Comparison of ENCODE assay signal across 20 mouse cellular contexts in genomic region chr1:164416692-164417394, GRCm38 (mm10). TPM values are rescaled to one million over a fixed set of nuclear protein-coding genes. Genes with fewer than 3 reads are reported as not detected.
DNase-seq lines count a peak whose midpoint lies in the region; ATAC-seq lines count a peak whose summit lies in the region.
"Had no signal": no experiment of that assay in that cellular context is flagged by ENCODE, and none has a peak within 500 bp of the region (broad histone marks: within the 10 kb centered on the region; RNA-seq: fewer than 3 reads in every experiment).

No protein-coding gene starts in this region.

- peak; percentile 63 for DNase-seq in heart, adult 11 months
- no peak for DNase-seq in heart, postnatal 36 days
- no peak for DNase-seq in liver, embryonic 11.5 days (ENCODE audit: low spot score)
- no peak for DNase-seq in liver
- peak; percentile 63 to 74 for DNase-seq in kidney, postnatal 36 days
- peak; percentile 71 for DNase-seq in yolk sac, embryonic 10.5 days (ENCODE audit: low spot score)
- no peak for DNase-seq in adrenal gland, postnatal 25 days
- DNase-seq: cerebellum, postnatal 10 days; lung, postnatal 14 days; thymus, postnatal 25 days had no signal

- 0 out of 2 replicates have a peak overlapping the region, but pooled peaks have one; percentile 15 for H3K27ac ChIP-seq in liver, embryonic 11.5 days (ENCODE audit: low read depth, low read length)
- no peak overlapping the region for H3K27ac ChIP-seq in forebrain, embryonic 16.5 days (ENCODE audit: low read length)
- H3K27ac ChIP-seq: embryonic facial prominence, embryonic 10.5 days; forebrain, embryonic 15.5 days; hindbrain, embryonic 13.5 days; limb, embryonic 15.5 days had no signal

- WGBS in liver, embryonic 11.5 days = 82% methylated on average over 12 of the region's 12 CpGs
- WGBS in forebrain, embryonic 16.5 days = 91% methylated on average over 12 of the region's 12 CpGs

- intact Hi-C loops in heart, postnatal 36 days (cut with DNase I) = no loop called here

- no peak overlapping the region for H3K4me3 ChIP-seq in liver, embryonic 11.5 days (ENCODE audit: low read depth, low read length)
- no peak overlapping the region for H3K4me3 ChIP-seq in forebrain, embryonic 16.5 days (replicated peaks; ENCODE audit: low read length)
- H3K4me3 ChIP-seq: embryonic facial prominence, embryonic 10.5 days; erythroblast, embryonic 14.5 days; forebrain, embryonic 15.5 days; hindbrain, embryonic 13.5 days; limb, embryonic 15.5 days; megakaryocyte, embryonic 14.5 days had no signal

- no peaks in the 10 kb centered on the region for H3K36me3 ChIP-seq in liver, embryonic 11.5 days (ENCODE audit: control insufficient read depth, insufficient read depth, low read length)
- H3K36me3 ChIP-seq in forebrain, embryonic 16.5 days (ENCODE audit: control insufficient read depth, insufficient read depth) = peaks cover 3% of the 10 kb centered on the region; the same call in 1 of the 2 replicates
- H3K36me3 ChIP-seq: forebrain, embryonic 15.5 days had no signal

- H3K4me1 ChIP-seq in liver, embryonic 11.5 days (replicated peaks; ENCODE audit: control insufficient read depth, insufficient read depth, low read length) = no peaks in the 10 kb centered on the region
- no peaks in the 10 kb centered on the region for H3K4me1 ChIP-seq in forebrain, embryonic 16.5 days (replicated peaks; ENCODE audit: control insufficient read depth, insufficient read depth, low read length)
- H3K4me1 ChIP-seq: embryonic facial prominence, embryonic 10.5 days; forebrain, embryonic 15.5 days; hindbrain, embryonic 13.5 days; limb, embryonic 15.5 days had no signal

- H3K9me3 ChIP-seq in liver, embryonic 11.5 days (ENCODE audit: control insufficient read depth, low read length) = no peaks in the 10 kb centered on the region
- no peaks in the 10 kb centered on the region for H3K9me3 ChIP-seq in forebrain, embryonic 16.5 days (ENCODE audit: control insufficient read depth, low read length)
- H3K9me3 ChIP-seq: embryonic facial prominence, embryonic 10.5 days; forebrain, embryonic 15.5 days; G1E; hindbrain, embryonic 13.5 days; limb, embryonic 15.5 days; megakaryocyte, embryonic 14.5 days had no signal

- ATAC-seq in liver, embryonic 11.5 days (replicated peaks; ENCODE audit: low FRiP score) = no peak
- no peak for ATAC-seq in forebrain, embryonic 16.5 days
- ATAC-seq: CD4-positive, CD25-positive, alpha-beta regulatory T cell, adult 4 months; forebrain, embryonic 15.5 days; midbrain, embryonic 16.5 days had no signal

- H3K9ac ChIP-seq in liver, embryonic 11.5 days (ENCODE audit: low read depth, low read length) = no peak overlapping the region
- no peak overlapping the region for H3K9ac ChIP-seq in forebrain, embryonic 16.5 days (replicated peaks; ENCODE audit: low read depth, low read length)
- H3K9ac ChIP-seq: forebrain, embryonic 15.5 days; hindbrain, embryonic 13.5 days; limb, embryonic 15.5 days had no signal

- H3K27me3 ChIP-seq in liver, embryonic 11.5 days (replicated peaks; ENCODE audit: control insufficient read depth, insufficient read depth, low read length) = no peaks in the 10 kb centered on the region
- no peaks in the 10 kb centered on the region for H3K27me3 ChIP-seq in forebrain, embryonic 16.5 days (replicated peaks; ENCODE audit: control insufficient read depth, insufficient read depth, low read length)
- H3K27me3 ChIP-seq: forebrain, embryonic 15.5 days; hindbrain, embryonic 13.5 days; limb, embryonic 15.5 days; megakaryocyte, embryonic 14.5 days had no signal

- H3K4me2 ChIP-seq in liver, embryonic 11.5 days = no peak overlapping the region
- H3K4me2 ChIP-seq in forebrain, embryonic 16.5 days (ENCODE audit: low read length) = no peak overlapping the region
- H3K4me2 ChIP-seq: forebrain, embryonic 15.5 days; hindbrain, embryonic 13.5 days; limb, embryonic 15.5 days had no signal

RNA-seq across cellular contexts. Expression of gene Atp1b1, which starts 41.3 kb away (rescaled TPM):
- 100 to 1,000 TPM; 382 to 399 TPM for total RNA-seq in heart, postnatal 36 days (2021)
- 18.2 and 18.6 TPM in 2 replicates for polyA plus RNA-seq in liver, embryonic 11.5 days (2014; fragmentation: Nextera tagmentation; extraction: Ambion mirVana)
- 110 and 132 TPM in 2 replicates for polyA plus RNA-seq in forebrain, embryonic 16.5 days (2015; fragmentation: Nextera tagmentation; extraction: Ambion mirVana)
- 64.2 and 66.9 TPM in 2 replicates for total RNA-seq in adrenal gland, postnatal 25 days (2021)
- polyA plus RNA-seq: erythroblast, embryonic 14.5 days; G1E had no signal

Comparison
In these comparisons a context has a peak if more than half of its experiments do, and no peak if none do; other contexts are left out.
1. DNase-seq: peak in heart, adult 11 months (single experiment), kidney, postnatal 36 days (2 of 2) and yolk sac, embryonic 10.5 days (single experiment); none in heart, postnatal 36 days (0 of 2), liver, embryonic 11.5 days (single experiment), liver (single experiment) and adrenal gland, postnatal 25 days (single experiment).